Mouse (Mus musculus) macrophage (primary cell): Measurements from ENCODE around the gene Chrna1. TPM values are rescaled to one million over a fixed set of nuclear protein-coding genes. Genes with fewer than 3 reads are reported as not detected.

Experiments
- H3K27ac ChIP-seq: fragments of 350-480 bp; formaldehyde crosslinking; 2 replicates; pipeline ENCODE4 v1.9.0; 2021
- H3K36me3 ChIP-seq: fragments of 350-480 bp; formaldehyde crosslinking; 2 replicates; pipeline ENCODE4 v1.9.0; 2021; ENCODE audit errors: inconsistent target
- H3K4me3 ChIP-seq: fragments of 350-480 bp; formaldehyde crosslinking; 2 replicates; pipeline ENCODE4 v1.9.0; 2021; ENCODE audit errors: inconsistent target
- H3K79me2 ChIP-seq: fragments of 350-480 bp; formaldehyde crosslinking; 2 replicates; pipeline ENCODE4 v1.9.0; 2021; ENCODE audit errors: inconsistent target
- WGBS: methylation state at CpG from one replicate; pipeline ENCODE4 v1.1.7; 2026; ENCODE audit warnings: inconsistent platforms; ENCODE audit not compliant: missing documents; 5-methylcytosine and 5-hydroxymethylcytosine counted together
- polyA plus RNA-seq: library from polyadenylated mRNA; stranded (reverse); fragments of 250-400 nt; gene quantifications from 3 replicates; pipeline ENCODE4 v1.2.4, GENCODE M21; 2018; ENCODE audit warnings: inconsistent platforms
- total RNA-seq, 78 experiments: library from RNA; depleted of rRNA; stranded (reverse); fragments of 250-400 nt; gene quantifications; 1 replicate in 9 of 78; 2 replicates in 24 of 78; 3 replicates in 43 of 78; 4 replicates in 2 of 78; pipeline ENCODE4 v1.2.4; 2018; ENCODE audit warnings: inconsistent platforms in 56 of 78

Gene Chrna1
- total RNA-seq (2018; cell fraction: chromatin; rRNA removed) = not detected
- not detected for total RNA-seq (2018; cell fraction: cytosol; rRNA removed)
- total RNA-seq (2018; cell fraction: nucleus; rRNA removed) = under 1 TPM in 1 of 26 experiments, not detected in 25; 0.14 TPM
- not detected in 3 replicates for polyA plus RNA-seq

DNA sequence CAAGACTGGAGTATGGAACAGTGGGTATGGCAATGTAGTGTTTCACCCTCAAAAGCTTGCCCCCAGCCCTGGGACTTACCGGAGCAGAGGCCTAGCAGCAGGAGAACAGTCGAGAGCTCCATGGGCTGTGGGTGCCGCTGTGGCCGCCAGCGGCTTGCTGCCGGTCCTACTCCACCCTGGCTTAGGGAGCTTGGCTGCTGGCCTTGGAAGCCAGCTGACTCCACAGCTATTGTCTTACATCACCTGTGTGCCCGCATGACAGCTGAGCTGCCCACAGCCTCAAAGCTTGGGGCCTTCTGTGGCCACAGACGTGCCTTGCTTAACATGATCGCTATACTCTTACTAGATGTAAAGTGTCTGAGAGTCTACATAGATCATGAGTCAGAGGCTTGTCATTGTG, at the start of gene Chrna1:
Gene Chrna1 (minus strand): TSS at position 173 of the 400 bp plus-strand sequence.
- no peaks in the 10 kb centered on the region for H3K79me2 ChIP-seq
- no peak within 1 kb of the TSS for H3K27ac ChIP-seq
- WGBS = 94% methylated on average over 9 of the region's 9 CpGs
- no peak within 1 kb of the TSS for H3K4me3 ChIP-seq
- no peaks in the 10 kb centered on the region for H3K36me3 ChIP-seq

DNA sequence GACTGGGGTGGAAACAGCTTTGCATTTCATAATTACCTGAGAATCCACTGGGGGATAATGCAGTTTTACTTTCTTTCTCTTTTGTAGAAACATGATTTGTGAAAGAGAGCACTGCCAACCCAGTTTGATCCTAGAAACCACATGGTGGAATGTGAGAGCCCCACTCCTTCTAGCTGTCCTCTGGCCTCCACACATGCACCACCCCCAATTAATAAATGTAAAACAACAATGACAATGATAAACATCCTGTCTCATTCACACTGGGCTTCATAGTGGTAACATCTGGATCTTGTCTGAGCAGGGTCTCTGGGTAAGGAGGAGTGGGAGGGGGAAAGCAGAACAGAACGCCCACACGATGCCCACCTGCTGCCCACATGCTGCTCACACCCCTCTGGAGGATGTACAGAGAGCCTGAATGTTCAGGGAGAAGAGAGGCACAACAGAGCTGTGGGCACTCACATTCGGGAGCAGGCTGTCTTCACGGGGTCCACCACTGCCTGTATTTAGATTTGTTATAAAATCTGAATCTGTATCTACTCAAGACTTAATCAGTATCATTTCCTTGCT, 38.4 kb upstream of the Chrna1 start:
- WGBS = 91% methylated on average over 2 of the region's 4 CpGs
- Histone ChIP-seq H3K36me3 (no peaks in the 10 kb centered on the region), H3K27ac (no peak overlapping the region), H3K4me3 (no peak overlapping the region), H3K79me2 (no peaks in the 10 kb centered on the region)

DNA sequence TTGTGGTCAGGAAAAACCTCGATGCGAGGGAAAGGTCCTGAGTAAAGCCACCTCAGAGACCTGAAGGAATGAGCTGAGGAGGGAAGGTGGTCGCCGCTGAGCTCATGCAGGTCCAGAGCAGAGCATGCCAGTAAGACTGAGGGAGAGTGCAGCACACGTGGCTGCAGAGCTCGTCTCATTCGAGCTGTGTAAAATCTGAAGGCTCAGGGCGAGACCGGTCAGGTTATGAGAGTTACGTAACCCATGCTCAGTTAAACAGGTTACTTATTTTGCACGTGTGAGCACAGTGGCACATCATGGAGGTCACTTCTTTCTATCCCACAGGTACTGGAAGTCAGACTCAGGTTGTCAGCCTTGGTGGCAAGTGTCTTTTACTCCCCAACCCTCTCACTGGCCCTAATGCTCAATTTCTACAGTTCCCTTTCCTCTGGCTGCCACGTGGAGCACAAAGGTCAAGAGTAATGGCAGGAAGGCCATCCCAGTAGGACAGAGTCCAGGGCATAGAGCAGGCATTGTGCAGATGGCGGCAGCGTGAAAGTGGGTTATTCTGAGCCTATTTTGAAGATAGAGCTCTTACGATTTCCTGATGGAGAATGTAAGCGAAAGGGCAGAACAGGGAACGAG, 36.4 kb upstream of the Chrna1 start:
- Histone ChIP-seq H3K4me3 (no peak overlapping the region), H3K36me3 (no peaks in the 10 kb centered on the region), H3K79me2 (no peaks in the 10 kb centered on the region), H3K27ac (no peak overlapping the region)
- 85% methylated on average over 17 of the region's 17 CpGs for WGBS

DNA sequence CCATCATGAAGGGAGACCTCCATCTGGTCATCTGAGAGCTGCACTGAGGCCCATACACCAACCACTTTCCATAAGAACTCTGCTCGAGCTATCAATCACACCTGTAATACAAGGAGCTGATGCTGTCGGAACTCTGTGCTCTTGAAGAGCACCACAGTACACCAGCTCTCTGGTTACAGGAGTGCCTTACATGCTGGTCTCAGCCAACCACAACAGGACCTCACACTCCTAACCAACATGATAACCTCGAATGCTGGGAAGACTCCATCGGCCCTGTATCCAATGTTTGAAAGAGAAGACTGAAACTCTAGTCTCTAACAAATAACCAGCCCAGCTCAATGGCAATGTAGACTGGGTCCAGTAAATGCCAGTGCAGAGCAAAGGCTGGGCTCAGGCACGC, 35.3 kb upstream of the Chrna1 start:
- H3K79me2 ChIP-seq = no peaks in the 10 kb centered on the region
- 90% methylated on average over 5 of the region's 5 CpGs for WGBS
- no peak overlapping the region for H3K4me3 ChIP-seq

DNA sequence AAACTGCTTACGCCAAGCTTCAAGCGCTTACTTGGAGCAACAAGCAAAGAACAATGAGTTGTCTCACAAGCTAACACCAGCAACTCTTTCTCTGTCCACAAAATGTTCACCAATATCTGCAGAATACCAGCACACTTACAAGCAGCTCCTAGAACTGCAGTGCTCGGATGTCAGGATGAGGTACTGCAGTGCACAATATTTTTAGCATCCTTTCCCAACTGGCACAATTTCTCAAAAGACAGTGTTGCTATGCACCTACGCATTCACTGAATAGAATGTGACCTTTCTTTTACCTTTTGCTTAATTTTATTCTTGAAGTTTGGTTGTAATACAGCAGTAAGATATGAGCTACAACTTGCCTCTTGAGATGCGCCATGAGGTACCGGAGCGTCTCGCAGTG, 34.2 kb upstream of the Chrna1 start:
- Histone ChIP-seq H3K36me3 (no peaks in the 10 kb centered on the region), H3K27ac (no peak overlapping the region), H3K4me3 (no peak overlapping the region), H3K79me2 (no peaks in the 10 kb centered on the region)
- WGBS = 91% methylated on average over 8 of the region's 8 CpGs

More for the DNA sequence above, 35.3 kb upstream of the Chrna1 start:
- Histone ChIP-seq H3K27ac (no peak overlapping the region), H3K36me3 (no peaks in the 10 kb centered on the region)

DNA sequence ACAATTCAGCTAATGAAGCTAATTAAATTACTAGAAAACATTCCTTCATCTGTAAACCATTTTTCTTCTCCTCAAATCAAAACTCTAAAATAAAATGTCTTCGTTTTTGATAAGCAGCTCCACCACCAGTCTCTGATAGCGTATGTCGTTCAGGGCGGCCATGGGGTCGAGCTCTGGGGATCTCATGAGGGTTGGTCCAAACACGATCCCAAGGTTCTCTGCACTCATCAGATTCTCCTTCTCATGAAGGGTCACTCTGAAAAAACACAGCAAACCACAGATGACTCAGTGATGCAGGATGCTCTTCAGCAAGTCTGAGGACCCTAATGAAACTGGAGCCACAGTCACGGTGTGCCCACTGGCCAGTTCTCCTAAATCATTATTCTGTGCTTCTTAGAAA, 32.8 kb upstream of the Chrna1 start:
- 97% methylated on average over 7 of the region's 7 CpGs for WGBS
- Histone ChIP-seq H3K27ac (no peak overlapping the region), H3K4me3 (no peak overlapping the region), H3K36me3 (no peaks in the 10 kb centered on the region), H3K79me2 (no peaks in the 10 kb centered on the region)

DNA sequence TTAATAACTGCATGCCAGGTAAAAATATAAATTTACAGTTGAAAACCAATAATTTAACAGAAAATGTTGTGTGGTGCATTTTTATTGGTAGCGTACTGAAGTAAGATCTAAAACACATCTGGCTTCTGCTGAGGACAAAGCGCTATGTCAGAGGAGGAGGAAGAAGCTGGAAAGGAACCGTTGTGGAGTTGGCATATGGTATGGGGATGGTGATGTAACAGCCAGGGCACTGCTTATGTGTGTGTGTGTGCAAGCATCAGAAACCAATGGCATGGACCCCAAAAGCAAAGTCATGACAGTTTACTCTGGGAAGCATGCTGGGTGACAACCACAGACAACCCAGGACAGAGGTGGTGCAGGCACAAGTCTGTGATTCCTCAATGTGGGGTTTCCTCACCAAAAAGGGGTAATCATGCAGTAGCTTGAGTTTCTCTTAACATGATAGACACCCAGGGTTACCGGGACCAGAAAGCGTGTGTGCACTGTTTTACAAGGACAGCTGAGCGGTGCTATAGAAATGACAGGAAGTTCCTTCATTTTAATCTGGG, 32.3 kb upstream of the Chrna1 start:
- 67% methylated on average over 5 of the region's 6 CpGs for WGBS
- no peaks in the 10 kb centered on the region for H3K79me2 ChIP-seq
- H3K36me3 ChIP-seq = no peaks in the 10 kb centered on the region
- H3K4me3 ChIP-seq = no peak overlapping the region
- H3K27ac ChIP-seq = no peak overlapping the region

DNA sequence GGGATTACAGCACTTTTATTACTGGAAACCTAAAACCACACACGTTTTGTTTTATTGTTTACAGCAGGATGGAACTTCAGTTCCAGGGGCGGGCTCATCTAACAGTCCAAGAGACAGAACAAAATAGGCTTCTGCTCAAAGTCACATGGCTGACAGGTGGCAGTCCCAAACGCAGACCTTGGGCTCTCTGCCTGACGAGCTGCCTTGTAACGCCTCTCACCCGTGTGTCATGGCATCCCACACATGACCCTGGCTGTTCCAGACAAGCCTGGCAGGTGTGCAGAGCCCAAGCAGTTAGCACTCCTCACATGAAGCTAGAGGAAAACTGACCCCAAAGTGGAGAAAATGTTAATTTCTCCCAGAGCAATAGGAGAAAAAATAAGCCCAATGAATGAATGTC, 31.7 kb upstream of the Chrna1 start:
- 75% methylated on average over 6 of the region's 6 CpGs for WGBS
- Histone ChIP-seq H3K4me3 (no peak overlapping the region), H3K36me3 (no peaks in the 10 kb centered on the region), H3K79me2 (no peaks in the 10 kb centered on the region), H3K27ac (no peak overlapping the region)

DNA sequence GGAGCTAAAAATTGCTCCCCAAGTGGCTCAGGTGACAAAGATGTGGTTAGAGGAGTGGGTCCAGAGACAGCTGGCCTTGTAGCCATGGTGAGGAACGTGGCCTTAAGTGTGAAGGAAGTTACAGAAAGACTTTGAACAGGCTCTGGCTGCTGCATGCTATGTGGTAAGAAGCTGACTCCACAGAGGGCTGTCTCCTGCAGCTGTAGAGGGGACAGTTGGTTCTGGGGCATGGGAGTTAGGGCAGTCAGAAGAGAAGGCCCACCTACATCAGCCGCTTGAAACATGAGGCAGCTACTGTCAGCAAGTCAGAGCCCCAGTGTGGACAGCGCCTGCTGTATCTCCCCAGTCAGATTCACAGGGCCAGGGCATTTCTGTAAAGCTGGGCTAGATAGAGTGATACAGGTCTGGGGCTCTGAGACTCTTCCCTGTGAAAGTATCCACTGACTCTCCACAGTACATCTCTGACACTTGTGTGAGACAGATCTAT, 29.6 kb upstream of the Chrna1 start:
- no peaks in the 10 kb centered on the region for H3K79me2 ChIP-seq
- no peak overlapping the region for H3K27ac ChIP-seq
- no peak overlapping the region for H3K4me3 ChIP-seq
- no peaks in the 10 kb centered on the region for H3K36me3 ChIP-seq
- WGBS = 82% methylated on average over 3 of the region's 3 CpGs

DNA sequence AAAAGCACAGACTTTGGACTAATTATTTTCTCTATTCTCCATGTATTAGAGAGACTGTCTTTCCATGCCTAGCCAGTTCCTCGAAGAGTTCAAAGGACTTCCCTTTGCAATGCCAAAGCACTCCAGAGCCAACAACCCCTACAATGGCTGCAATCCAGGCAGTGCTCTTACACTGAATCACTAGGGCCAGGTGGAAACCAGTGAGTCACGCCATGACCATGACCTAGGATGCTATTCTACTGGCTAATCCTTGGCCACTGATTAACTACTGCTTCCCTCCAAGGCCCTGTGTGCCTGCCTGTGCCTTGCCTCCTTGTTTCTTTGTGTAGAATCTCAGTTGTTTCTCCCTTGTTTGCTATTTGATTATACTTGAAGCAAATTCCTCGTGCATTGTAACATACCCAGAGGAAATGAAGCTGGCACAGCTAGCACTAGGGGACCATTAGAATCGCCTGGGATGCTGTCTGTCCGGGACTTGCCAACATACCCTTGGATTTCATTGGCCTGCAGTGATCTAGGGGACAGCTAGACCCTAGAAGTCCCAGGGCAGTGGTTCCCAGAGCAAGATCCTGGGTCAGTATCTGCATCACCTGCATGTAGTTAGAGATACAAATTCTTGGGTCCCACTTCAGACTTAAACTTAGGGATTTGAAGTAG, 29.1 kb upstream of the Chrna1 start:
- 79% methylated on average over 5 of the region's 5 CpGs for WGBS
- Histone ChIP-seq H3K27ac (no peak overlapping the region), H3K4me3 (no peak overlapping the region), H3K79me2 (no peaks in the 10 kb centered on the region), H3K36me3 (no peaks in the 10 kb centered on the region)

DNA sequence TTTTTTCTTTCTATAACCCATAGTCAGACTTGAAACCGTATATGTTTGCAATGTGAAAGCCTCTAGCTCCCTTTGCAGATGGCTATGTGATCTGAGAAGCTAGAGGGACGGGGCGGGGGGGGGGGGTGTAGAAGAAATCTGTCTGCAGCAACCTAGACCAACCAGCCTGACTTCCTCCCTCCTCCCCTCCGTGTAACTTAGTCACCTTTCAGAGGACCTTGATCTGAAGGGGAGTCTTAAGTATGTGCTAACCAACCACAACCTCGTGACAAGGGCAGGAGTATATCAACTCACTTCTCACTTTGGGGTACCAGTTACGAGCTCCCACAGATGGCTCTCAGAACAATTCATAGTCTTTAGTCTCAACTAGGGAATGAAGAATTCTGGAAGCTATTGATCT, 28.3 kb upstream of the Chrna1 start:
- Histone ChIP-seq H3K4me3 (no peak overlapping the region), H3K79me2 (no peaks in the 10 kb centered on the region), H3K36me3 (no peaks in the 10 kb centered on the region), H3K27ac (no peak overlapping the region)
- WGBS = 63% methylated on average over 6 of the region's 6 CpGs

DNA sequence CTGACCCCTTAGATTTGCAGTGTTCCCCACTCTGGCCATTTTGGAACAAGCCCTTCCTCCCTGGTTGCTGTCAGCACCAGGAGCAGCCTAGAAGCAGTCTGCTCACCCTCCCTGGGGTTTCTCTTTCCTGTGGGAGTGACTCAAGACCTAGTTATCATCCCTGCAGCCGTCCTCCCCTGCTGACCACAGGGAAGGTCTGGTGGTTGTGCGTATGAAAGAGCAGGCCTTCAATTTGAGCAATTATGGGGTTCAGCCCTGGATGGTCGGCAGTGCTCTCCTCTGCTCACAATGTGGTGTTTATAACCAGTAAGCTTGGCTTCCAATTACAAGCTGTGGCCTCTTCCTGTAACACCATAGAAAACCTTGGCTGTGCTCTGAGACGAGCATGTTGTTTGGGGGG, 27.5 kb upstream of the Chrna1 start:
- H3K4me3 ChIP-seq = no peak overlapping the region

DNA sequence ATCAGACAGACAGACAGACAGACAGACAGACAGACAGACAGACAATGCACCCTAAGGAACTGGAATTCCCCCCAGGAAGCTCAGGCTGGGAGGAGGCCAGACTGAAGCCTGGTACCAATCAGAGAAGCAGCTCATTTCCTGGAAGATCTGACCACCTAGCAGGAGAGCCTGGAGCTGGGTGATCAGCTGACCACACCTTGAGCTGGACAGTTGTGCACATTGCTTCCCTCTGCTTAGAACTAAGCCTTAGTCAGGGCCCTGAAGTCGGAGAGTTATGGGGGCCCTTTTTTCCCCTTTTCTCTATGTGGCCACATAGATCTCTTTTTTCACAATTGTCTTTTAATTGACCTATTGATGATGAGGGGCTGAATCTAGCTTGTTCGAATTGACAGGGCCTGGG, 27.0 kb upstream of the Chrna1 start:
- Histone ChIP-seq H3K36me3 (no peaks in the 10 kb centered on the region), H3K79me2 (no peaks in the 10 kb centered on the region), H3K4me3 (no peak overlapping the region), H3K27ac (no peak overlapping the region)
- WGBS = 60% methylated on average over 2 of the region's 2 CpGs

More for the DNA sequence above, 27.5 kb upstream of the Chrna1 start:
- 32% methylated on average over 4 of the region's 4 CpGs for WGBS
- no peaks in the 10 kb centered on the region for H3K36me3 ChIP-seq
- H3K27ac ChIP-seq = no peak overlapping the region
- H3K79me2 ChIP-seq = no peaks in the 10 kb centered on the region

DNA sequence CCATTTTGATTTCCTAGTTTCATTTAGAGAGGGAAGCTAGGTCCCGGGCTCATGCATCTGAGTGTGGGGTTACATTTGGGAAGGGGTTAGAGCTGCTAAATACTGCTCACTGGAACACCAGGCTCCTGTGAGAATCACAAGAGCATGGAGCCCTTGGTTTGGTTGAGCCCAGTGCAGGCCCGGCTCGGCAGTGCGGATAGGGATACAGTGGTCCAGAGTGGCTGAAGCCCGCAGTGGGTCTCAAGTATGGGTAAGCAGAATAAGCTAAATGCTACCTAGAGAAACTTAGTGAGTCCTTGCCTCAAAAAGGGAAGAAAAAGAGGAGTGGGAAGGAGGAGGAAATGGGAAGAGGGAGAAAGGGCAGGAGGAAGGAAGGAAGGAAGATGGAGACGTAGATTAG, 26.5 kb upstream of the Chrna1 start:
- 95% methylated on average over 6 of the region's 6 CpGs for WGBS
- H3K36me3 ChIP-seq = no peaks in the 10 kb centered on the region
- H3K27ac ChIP-seq = no peak overlapping the region
- no peaks in the 10 kb centered on the region for H3K79me2 ChIP-seq
- H3K4me3 ChIP-seq = no peak overlapping the region

DNA sequence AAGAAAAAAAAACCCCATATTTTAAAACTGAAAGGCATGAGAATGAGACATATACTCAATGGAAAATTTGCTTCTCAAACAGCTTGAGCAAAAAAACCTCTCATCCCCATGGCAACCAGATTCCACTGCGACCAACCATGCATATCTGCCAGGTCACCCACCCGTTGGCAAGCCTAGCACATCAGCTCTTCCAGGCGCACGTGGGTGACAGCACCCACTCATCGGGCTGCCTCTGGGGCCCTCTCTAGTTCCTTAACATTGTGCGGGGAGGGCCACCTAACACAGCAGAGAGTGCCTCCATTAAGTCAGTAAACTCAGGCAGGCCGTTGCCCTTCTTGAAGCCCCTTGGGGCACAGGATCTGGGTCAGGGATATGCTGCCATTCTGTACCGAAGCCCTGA, 24.9 kb upstream of the Chrna1 start:
- WGBS = 81% methylated on average over 8 of the region's 8 CpGs
- Histone ChIP-seq H3K79me2 (no peaks in the 10 kb centered on the region), H3K27ac (no peak overlapping the region), H3K4me3 (no peak overlapping the region), H3K36me3 (no peaks in the 10 kb centered on the region)
